Mouse (Mus musculus): ENCODE measurements around the gene Cluh. TPM values are rescaled to one million over a fixed set of nuclear protein-coding genes. Genes with fewer than 3 reads are reported as not detected.

Gene Cluh
- polyA plus RNA-seq, 1 experiment from 2014 or later: 21.4 TPM

DNA sequence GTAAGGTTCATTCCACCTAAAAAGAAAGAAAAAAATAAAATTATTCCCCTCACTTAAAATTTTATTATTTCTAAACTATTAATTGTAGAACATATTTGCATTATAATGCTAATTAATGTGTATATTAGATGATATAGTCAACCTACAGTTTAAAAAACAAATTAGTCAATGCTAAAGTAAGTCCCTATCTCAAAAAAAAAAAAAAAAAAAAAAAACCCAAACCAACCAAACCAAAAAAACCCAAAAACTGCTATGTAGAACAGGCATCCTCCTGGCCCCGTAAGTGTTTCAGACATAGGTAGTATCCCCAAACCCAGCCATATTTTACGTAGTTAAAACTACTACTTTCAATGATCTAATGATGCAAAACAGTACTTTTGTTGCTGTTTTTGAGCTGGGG lies 50.2 kb downstream of the Cluh start:
- Histone ChIP-seq H3K27me3 (no peaks in the 10 kb centered on the region), H3K27ac (no peak overlapping the region), H3K36me3 (peaks cover 37% of the 10 kb centered on the region), H3K4me1 (no peaks in the 10 kb centered on the region), H3K9me3 (no peaks in the 10 kb centered on the region), H3K4me3 (no peak overlapping the region), H3K9ac (no peak overlapping the region), H3K4me2 (replicated peaks) (no peak overlapping the region)
- ATAC-seq (ENCODE audit: low FRiP score, low read depth): no peak
- WGBS: 95% methylated on average over 2 of the region's 2 CpGs

DNA sequence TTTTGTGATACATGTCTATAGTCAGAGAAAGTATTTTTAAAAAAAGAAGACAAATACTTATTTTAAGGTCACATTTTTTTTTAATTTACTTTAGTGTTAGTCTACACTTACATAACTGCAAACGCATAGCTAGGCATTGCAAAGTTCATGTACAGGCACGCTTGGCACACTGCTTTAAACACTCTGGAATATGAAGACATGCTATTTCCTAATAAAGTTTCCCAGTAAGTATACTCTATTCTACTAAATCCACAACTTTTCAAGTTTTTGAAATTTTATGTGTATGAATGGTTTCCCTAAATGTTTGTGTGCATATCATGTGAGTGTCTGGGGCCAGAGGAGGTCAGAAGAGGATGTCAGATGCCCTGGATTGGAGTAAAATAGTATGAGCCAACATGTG lies 54.8 kb downstream of the Cluh start:
- 86% methylated on average over 2 of the region's 2 CpGs for WGBS
- Histone ChIP-seq H3K27ac (no peak overlapping the region), H3K27me3 (no peaks in the 10 kb centered on the region), H3K9me3 (no peaks in the 10 kb centered on the region), H3K4me1 (no peaks in the 10 kb centered on the region), H3K4me2 (replicated peaks) (no peak overlapping the region), H3K4me3 (no peak overlapping the region), H3K9ac (no peak overlapping the region), H3K36me3 (peaks cover 1% of the 10 kb centered on the region)
- no peak for ATAC-seq (ENCODE audit: low FRiP score, low read depth)

- Histone ChIP-seq H3K9me3 (no peaks in the 10 kb centered on the region), H3K9ac (no peak overlapping the region), H3K27ac (no peak overlapping the region), H3K4me1 (no peaks in the 10 kb centered on the region), H3K36me3 (no peaks in the 10 kb centered on the region), H3K27me3 (no peaks in the 10 kb centered on the region), H3K4me3 (no peak overlapping the region), H3K4me2 (replicated peaks) (no peak overlapping the region)
- 16% methylated on average over 1 of the region's 1 CpGs for WGBS
- no peak for ATAC-seq (ENCODE audit: low FRiP score, low read depth)
Measured at GRCm38 (mm10) chr11:74708781-74709180, 59.5 kb downstream of the Cluh start.

DNA sequence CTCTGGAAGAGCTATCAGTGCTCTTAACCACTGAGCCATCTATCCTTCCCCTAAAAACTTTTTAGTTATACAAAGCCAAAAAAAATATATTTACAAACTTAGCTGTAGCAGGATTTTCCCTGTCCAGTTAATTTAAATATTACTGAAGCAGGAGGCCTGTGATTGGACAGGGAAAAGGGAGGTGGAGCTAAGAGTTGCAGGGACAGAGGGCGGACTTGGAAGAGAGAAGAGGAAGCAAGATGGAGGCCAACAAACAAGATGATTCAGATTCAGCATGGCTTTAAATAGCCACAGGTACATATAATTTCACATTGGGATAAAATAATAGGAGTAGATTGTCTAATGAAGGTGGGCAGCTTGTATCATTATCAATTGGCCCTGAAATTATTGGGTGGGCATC lies 61.4 kb downstream of the Cluh start:
- Histone ChIP-seq H3K4me3 (no peak overlapping the region), H3K27ac (no peak overlapping the region), H3K4me1 (no peaks in the 10 kb centered on the region), H3K9ac (no peak overlapping the region), H3K27me3 (no peaks in the 10 kb centered on the region), H3K4me2 (replicated peaks) (no peak overlapping the region), H3K9me3 (no peaks in the 10 kb centered on the region), H3K36me3 (no peaks in the 10 kb centered on the region)
- no peak for ATAC-seq (ENCODE audit: low FRiP score, low read depth)
- WGBS: 90% methylated on average over 1 of the region's 1 CpGs

DNA sequence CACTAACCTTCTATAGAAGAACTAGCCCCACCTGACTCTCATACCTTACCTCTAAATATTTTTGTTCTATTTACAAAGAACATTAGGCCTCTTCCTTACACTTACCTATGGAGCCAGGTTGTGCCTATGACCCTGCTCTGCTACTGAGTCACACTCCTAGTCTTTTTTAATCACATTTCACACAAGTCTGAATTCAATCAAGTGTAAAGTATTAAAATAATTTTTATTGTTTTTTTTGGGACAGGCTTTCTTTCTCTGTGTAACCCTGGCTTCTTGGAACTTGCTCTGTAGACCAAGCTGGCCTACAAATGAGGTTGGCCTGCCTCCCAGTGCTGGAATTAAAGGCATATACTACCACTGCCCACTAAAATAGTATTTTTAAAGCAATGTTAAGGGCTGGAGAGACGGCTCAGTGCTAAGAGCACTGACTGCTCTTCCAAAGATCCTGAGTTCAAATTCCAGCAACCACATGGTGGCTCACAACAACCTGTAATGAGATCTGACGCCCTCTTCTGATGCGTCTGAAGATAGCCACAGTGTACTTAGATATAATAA lies 66.8 kb downstream of the Cluh start:
- Histone ChIP-seq H3K27me3 (no peaks in the 10 kb centered on the region), H3K4me2 (replicated peaks) (no peak overlapping the region), H3K36me3 (no peaks in the 10 kb centered on the region), H3K27ac (no peak overlapping the region), H3K9ac (no peak overlapping the region), H3K4me3 (no peak overlapping the region), H3K4me1 (peaks cover 16% of the 10 kb centered on the region), H3K9me3 (no peaks in the 10 kb centered on the region)
- 85% methylated on average over 3 of the region's 3 CpGs for WGBS
- no peak for ATAC-seq (ENCODE audit: low FRiP score, low read depth)

Other genes with a start within 250 kb of the Cluh start
- gene Rap1gap2, start 38.6 kb upstream of the Cluh start, polyA plus RNA-seq (2015; fragmentation: Nextera tagmentation; extraction: Ambion mirVana): 1.0 and 1.2 TPM in 2 replicates
- 0.33 and 0.37 TPM in 2 replicates for gene Ccdc92b, start 29.9 kb upstream of the Cluh start, polyA plus RNA-seq (2015; fragmentation: Nextera tagmentation; extraction: Ambion mirVana)
- 46.7 and 49.7 TPM in 2 replicates for gene Pafah1b1, start 75.2 kb downstream of the Cluh start, polyA plus RNA-seq (2015; fragmentation: Nextera tagmentation; extraction: Ambion mirVana)
- 56.6 and 61.1 TPM in 2 replicates for gene Mettl16, start 121.3 kb downstream of the Cluh start, polyA plus RNA-seq (2015; fragmentation: Nextera tagmentation; extraction: Ambion mirVana)
- 5.3 and 5.8 TPM in 2 replicates for gene Mnt, start 181.4 kb downstream of the Cluh start, polyA plus RNA-seq (2015; fragmentation: Nextera tagmentation; extraction: Ambion mirVana)
- 4.5 and 6.0 TPM in 2 replicates for gene Sgsm2, start 247.6 kb downstream of the Cluh start, polyA plus RNA-seq (2015; fragmentation: Nextera tagmentation; extraction: Ambion mirVana)
- gene Tsr1, start 248.6 kb downstream of the Cluh start, polyA plus RNA-seq (2015; fragmentation: Nextera tagmentation; extraction: Ambion mirVana): 44.8 and 45.6 TPM in 2 replicates

All from limb, embryonic 13.5 days (tissue).